Mouse (Mus musculus) cerebral cortex, adult 2 months (tissue): ENCODE results near the gene Prn.

ENCODE experiments used
- WGBS: fragments of 180-500 bp; shearing (Covaris S2); methylation state at CpG from one replicate; pipeline ENCODE4 v1.1.7; 2018; 5-methylcytosine and 5-hydroxymethylcytosine counted together

Gene Prn

DNA sequence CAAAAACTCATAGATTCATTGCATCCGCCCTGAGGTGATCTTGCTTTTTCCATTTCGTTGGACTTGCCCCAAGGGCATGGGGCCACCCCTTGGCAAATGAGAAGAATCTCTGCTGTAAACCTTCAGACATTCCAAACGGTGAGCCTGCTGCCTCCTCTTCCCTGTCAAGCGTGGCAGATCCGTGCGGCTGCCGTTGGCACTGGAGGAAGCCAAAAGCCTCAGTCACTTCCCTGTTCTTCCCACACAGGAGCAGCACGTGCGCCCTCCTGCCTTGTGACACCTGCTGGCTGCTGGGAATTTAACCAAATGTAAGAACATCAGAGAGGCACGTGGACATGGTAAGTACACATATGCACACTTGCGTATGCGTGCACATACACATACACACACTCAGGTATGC lies 86.0 kb downstream of the Prn start:
- WGBS, result 57% methylated on average over 12 of the region's 12 CpGs

DNA sequence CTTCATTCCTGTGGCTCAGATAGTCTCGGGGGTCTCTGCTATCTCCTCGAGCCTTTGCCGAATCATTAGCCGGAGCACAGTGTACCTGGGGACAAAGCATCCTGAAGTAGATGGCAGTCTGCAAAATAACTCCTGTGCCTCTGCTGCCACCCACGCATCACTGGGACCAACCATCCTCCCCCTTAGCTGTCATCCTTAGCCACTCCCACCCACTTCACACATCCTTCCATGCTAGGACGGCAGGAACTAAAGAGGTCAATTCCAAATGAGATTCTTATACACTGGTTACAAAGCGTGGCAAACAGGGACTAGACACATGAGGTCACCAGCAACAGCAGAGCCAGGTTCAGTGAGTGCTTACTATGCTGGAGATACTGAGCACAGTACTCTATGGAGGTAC lies 86.6 kb downstream of the Prn start:
- WGBS, result 54% methylated on average over 7 of the region's 7 CpGs

DNA sequence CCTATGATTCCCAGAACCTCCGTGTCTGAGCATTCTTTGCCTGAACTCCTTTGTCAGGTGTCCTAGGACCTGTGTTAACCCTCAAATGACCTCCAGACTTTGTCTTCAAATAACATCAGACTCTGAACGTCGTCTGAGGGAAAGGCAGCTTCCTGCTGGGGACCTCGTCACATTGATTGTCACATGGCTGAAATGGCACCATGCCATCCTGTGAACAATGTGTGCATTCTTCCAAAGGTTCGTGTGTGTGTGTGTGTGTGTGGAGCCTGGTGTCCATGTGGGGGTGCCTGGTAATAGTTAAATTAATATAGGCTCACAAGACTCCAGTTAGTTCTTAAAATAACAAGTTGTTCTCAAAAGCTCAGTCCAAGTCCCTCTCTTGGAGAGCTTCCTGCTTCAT lies 87.6 kb downstream of the Prn start:
- WGBS, result 24% methylated on average over 5 of the region's 5 CpGs

DNA sequence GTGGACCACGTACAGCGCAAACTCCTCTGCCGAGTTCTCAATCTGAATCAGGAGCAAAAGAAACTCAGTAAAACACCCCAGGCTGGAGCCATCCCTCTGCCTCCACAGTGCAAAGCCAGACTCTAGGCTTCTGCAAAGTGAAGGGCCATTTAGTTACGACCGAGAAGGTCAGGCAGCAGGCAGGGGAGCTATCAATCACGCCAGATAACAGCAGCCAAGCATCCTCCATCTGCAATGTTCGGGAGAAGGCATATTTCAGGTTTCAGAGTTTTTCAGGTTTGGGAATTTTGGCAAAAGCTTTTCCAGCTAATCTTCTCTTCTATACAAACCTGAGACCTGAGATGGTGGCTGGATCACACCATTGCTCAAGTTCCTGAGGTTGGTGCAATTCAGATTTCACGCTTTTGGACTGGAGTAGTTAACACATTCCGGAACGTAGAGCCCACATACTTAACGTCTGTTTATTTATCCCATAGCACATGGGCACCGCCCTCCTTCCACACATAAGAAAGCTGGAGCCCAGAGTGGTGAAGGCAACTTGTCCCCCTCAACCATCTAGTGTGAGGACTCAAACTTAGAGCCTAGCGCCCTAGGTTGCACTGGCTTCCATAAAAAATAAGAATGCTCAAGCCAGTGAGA lies 92.1 kb downstream of the Prn start:
- WGBS, result 84% methylated on average over 13 of the region's 13 CpGs

DNA sequence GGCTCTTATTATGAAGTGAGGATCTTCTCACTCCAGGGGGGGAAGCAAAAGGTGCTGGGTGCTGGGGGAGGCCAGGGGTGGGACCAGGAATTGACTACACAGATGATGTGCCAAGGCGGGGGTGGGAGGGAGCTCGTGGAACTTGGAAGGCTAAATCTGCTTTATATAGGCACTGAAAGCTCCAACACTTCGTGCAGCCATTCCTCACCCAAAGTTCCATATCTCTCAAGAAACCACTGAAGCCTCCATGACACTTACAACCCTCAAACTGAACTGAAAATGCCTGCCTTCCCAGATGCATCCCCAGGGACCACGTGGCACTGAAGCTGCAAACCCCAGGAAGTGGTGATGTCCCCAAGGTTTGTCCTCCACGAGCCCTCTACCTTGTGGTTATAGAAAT lies 94.2 kb downstream of the Prn start:
- 58% methylated on average over 5 of the region's 5 CpGs for WGBS

DNA sequence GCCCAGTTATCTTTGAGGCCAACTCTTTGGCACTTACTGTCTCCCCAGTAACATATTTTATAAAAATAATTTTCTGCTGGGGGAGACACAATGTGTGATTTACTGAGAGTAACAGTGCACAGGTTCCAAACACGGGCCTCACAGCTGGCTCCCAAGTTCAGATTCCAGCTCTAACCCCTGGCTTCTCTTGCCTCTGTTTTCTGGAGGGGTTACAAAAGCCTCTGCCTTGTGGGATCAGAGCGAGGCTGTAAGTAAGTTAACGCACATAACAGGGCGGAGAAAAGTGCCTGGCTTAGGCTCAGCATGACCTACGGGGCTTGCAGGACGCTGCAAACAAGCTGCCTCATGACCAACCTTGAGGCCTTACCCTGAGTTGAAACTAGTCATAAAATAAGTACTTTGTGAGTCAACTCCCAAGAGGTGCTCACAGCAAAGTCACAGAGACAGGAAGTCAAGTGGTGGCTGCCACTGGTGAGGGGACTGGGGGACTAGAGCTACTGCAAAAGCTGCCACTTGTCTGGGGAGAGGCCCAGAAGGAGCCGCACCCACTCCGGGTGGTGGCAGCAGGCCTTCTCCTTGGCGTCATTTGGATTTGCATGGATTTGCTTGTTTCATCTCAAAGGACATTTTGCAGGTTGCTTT lies 94.9 kb downstream of the Prn start:
- WGBS, result 84% methylated on average over 9 of the region's 9 CpGs

DNA sequence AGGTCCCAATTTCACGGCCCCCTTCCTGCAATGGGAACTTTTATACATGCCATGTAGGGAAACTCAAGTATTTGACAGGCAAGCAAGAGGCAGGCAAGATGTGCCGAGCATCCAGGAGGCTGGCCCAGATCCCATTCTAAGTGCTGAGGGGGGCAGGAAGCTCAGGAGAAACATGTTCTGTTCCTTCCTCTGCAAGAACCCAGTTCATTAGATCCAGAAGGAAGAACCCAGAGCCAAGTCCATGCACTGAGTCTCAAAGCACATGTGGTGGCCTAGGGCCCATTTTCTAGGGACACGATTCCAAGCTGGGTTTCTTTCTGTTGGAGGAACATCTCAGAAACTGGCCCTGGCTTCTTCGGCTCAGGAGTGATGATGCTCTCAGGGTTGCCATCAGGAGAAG lies 95.7 kb downstream of the Prn start:
- 70% methylated on average over 4 of the region's 4 CpGs for WGBS
